Mouse (Mus musculus): Measurements from ENCODE around the gene Mat2b.

The Mat2b gene

GRCm38 (mm10) chr11:40649726-40650445 is 45.1 kb downstream of the Mat2b start:
- DNase-seq, result no peak

DNA sequence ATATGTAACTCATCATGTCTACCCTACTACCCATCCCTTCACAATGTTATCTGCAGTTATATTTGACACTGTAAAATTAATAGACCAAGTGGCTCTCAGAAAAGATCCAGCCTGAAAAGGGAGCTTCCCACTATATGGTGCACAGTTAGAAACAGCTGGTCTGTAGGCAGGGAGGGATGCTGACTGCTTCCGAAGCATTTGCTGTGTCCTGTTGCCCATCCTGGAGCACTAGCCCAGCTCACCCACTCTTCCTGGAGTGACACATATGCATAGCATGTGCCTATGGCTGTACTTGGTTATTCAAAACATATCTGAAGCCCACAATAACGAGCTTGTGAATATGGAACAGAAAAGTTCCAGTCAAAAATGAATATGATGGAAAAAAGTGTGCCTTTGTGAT is 47.8 kb downstream of the Mat2b start:
- DNase-seq, result no peak

Data from kidney, postnatal 10 days (tissue).